Mouse (Mus musculus): ENCODE results near the gene Gon7. TPM values are rescaled to one million over a fixed set of nuclear protein-coding genes. Genes with fewer than 3 reads are reported as not detected.

The Gon7 gene
- total RNA-seq, 2 experiments from 2014 or later: 9.3 to 9.4 TPM

DNA sequence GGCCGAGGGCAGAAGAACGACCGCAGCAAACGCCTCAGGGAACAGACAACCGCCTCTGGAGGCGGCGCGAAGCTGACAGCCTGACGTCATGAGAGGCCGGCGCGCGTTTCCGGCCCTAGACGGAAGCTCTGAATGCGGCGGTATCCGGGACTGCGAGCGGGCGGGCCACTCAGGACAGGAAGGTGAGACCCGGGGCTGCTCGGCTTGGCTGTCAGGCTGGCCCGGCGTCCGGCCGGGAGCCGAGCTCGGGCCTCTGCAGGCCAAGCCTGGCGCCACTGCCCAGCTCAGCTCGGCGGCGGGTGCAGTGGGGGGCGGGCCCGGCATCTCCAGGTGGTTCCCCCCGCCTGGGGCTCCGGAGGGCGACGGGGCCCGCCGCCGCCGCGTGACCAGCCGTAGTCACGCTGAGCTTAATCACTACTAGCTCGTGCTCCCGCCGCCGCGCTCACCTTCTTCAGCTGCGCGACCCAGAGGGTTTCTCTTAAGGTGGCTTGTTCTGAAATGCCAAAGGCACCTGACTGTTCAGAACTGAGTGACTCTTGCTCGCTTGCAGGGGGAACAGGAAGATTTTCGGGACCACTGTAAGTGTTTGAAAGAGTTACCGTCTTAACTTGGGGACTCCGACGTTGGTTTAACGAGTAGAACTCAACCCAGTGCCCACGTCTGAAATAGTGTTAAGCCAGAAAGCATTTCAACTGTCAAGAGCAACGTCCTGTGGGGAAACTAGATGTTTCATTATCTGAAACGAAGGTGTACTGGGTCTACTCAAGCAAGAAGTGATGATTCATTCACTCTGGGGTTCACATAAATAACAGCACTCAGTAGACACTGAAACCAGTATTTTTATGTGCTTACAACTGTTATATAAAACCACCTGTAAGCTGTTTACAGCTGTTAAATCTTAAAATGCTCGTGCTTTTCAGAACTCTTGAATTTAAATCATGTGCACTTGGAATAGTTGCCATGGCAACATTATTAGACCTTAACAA is 13.7 kb downstream of the Gon7 start, which contains the start of the genes Moap1 and Tmem251:
Gene Moap1, minus strand, starts transcription at position 73 of the 986 bp plus-strand sequence.
Gene Tmem251, plus strand, starts transcription at position 174 of the 986 bp plus-strand sequence.
- DNase-seq: peak; percentile 90
- intact Hi-C loops (cut with DNase I): loop anchor here (1.0 to 2.0 kb wide), 2 partner anchors 13 to 321 kb away; partner anchors contain the start of genes Gm28051, Gon7 and Ubr7

DNA sequence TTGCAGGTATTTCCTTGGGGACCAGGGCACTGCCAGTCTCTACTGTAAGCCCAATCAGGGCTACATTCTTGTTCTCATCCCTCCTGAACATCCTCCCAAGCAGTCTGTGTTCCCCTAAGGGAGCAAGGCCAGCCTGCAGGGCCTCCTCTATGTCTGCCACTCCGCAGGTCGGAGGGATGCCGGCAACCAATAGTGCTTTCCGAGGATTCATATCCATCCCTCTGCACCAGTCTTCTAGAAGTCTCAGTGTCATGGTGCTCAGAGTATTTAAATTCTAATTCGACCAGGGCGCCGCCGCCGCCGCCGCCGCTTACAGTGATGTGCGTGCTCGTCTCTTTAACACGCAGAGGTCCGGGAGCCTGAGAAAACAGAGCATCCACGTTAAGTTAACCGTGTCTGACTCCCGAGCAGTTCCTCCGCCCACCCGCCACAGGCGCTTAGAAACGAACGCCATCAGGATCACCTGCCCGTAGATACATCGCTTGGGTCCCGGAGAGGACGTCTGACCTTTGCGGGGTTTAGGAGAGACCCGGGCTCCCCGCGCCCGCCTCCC is 14.5 kb downstream of the Gon7 start:
- intact Hi-C loops (cut with DNase I): loop anchor here (1.0 to 2.0 kb wide), 2 partner anchors 14 to 322 kb away; partner anchors contain the start of genes Gm28051, Gon7 and Ubr7
- no peak for DNase-seq

DNA sequence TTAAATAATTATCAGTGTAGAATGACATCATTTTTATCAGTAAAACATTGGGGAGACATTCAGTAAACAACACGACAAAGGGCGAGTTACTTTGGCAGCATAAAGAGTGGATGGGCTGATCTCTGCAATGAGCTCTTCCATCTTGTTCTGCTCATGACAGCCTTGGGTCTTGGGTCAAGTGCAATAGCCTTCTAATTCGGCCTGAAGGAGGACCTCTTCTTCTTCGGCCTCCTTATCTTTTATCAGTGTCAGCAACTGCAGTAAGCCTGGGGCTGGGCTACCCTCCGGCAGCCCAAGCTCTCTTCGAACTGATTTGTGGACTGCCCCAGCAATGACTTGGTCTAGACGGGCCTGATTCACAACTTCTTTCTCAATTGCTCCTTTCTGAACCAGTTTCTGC is 15.5 kb downstream of the Gon7 start:
- intact Hi-C loops (cut with DNase I): loop anchor here (2.0 kb wide), 1 partner anchor 323 kb away; no protein-coding TSS in a partner anchor
- DNase-seq: no peak

DNA sequence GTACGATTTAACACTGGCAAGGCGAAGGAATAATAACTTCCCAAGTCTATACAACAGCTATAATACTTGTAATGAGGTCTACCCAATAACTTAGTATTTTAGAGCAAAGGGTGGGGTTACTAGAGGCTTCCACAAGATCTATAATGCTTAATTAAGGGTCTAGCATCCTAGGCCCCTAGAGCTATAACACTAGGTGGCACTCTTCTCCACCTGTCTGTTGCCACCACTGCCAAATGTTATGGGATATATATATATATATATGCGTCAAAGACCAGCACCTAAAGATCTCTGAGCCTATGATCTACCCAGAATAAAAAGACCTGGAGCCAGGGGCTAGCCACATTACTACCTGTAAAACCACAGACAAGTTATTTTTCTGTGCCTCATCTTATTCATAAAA is 17.3 kb downstream of the Gon7 start:
- no peak for DNase-seq
- intact Hi-C loops (cut with DNase I): loop anchor here (1.0 kb wide), 1 partner anchor 39 kb away; no protein-coding TSS in a partner anchor

DNA sequence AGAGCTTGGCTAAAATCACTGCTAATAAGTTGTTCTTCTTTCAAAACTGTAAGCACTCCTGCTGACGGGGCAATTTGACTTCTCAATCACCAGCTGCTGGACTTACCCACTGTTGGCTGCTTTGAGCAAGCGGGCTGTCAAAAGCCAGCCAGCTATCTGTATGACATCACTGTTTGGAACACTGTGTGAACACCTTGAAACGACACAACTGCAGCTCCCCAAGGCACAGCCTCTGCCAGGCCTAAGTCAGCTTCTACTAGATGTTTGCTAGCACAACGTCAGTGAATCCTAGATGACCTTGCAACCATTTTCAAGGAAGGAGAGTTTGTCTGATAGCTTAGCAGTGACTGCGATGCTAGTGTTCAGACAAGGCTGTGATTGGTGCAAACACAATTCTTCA is 18.5 kb downstream of the Gon7 start:
- DNase-seq: no peak
- intact Hi-C loops (cut with DNase I): no loop called here

DNA sequence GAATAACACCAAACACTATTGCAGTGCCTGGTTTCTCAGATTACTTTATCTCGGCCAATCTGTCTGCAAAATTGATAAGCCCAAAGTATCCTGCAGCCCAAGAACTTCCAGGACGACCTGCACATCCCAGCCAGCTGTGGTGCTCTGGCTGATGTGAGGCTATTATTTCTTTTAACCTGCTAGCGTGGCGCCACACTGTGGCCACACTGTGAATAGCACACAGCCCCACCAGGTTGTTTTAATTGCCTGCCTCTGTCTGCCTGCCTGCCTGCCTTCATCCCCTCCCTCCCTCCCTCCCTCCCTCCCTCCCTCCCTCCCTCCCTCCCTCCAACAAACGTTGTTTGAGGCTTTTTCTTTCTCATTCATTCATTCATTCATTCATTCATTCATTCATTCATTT is 24.2 kb downstream of the Gon7 start:
- intact Hi-C loops (cut with DNase I): no loop called here
- DNase-seq: peak; percentile 57 to 67

DNA sequence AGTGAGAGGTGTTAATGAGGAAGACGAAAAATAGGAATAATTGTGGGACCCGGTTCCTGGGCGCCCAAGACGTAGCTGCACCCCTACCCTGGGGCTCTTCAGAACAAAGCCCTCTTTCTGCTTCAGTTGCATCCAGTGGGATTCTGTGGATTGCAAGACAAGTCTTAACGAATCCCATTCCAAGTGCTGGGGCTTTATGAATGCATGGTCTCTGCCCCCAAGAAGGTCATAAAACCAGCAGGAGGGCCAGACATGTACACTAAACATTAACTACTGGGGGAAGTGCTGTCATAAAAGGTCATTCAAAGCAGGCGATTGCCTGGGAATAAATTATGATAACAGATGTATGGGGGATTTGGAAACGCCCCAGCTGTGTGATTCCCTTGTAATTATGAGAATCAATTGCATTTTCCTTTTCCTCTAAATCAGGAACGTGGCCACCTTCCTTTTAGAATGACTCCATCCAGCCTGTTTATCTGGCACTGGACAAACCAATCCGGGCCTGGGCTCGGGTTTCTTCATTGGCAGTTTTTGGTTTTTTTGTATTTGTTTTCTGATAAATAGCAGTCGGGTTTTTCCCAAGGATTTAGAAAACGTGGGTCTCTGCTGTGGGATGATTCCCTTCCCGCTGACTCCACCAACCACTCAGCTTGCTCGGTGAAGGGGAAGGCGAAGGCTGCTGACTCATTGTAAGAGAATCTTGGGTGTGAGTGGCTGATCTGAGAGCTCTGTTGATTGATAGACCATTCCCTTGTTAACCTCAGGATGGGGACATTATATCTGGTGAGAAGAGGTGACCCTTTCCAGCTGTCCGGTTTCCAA is 26.6 kb downstream of the Gon7 start:
- intact Hi-C loops (cut with DNase I): no loop called here
- DNase-seq: no peak

DNA sequence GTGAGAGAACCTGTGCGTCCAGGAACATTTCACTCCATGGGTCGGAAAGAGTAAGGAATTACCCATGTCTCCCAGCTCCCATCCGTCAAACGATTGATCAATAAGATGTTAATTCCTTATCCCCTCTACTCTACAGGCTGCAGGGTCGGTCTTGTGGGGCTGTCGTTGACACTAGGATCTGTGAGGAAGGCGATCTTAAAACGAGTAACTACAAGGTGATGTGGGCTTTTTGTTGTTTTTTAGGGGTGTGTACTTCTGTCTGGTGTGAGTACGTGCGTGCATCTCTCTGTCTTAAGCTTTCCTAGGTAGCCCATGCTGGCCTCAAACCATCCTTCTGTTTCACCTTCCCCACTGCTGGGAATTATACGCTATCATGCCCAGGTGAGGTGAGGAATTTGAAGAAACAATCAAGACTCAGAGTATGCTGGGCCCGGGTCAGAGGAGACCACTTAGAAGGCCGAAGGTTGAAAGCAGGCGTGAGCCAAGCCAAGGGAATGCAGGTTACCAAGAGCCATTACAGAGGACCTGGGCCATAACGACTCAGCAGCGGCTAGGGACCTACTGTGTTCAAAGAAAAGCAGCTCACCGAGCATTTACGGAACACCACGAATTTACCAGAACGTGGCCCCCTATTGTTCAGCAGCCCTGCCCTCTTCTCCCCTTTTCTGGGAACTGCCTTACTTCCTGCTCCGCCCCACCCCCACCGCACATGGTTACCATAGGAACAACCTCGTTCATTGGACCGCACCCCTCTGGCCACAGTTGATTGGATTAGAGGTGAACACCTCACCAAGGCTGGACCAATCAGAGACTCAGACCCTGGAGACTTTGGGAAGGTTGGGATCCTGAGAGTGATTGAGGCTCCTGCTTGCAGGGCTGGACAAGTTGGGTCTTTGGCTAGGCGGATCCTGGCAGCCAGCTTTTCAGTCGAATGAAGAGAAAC is 27.5 kb downstream of the Gon7 start:
- intact Hi-C loops (cut with DNase I): loop anchor here (10.0 kb wide), 1 partner anchor 235 kb away; no protein-coding TSS in a partner anchor
- no peak for DNase-seq

DNA sequence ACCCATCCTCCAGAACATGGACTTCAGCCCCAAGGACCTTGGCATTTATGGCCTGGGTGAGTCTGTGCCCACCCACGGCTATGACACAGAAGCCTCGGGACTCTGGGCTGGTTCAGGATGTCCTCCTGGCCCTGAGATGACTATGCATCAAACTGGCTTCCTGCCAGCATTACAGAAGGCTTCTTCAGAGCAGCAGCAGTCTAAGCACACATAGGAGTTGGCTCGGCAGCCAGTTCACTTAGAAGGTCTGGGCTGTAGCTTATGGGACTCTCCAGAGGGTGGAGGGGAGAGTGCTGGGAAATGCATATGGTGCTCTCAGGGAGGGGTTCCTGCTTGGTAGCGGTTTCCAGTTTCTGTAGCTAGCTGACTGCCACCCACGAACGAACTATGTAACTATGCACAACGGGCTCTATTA is 31.8 kb downstream of the Gon7 start:
- intact Hi-C loops (cut with DNase I): loop anchor here (10.0 kb wide), 1 partner anchor 231 kb away; no protein-coding TSS in a partner anchor
- no peak for DNase-seq

DNA sequence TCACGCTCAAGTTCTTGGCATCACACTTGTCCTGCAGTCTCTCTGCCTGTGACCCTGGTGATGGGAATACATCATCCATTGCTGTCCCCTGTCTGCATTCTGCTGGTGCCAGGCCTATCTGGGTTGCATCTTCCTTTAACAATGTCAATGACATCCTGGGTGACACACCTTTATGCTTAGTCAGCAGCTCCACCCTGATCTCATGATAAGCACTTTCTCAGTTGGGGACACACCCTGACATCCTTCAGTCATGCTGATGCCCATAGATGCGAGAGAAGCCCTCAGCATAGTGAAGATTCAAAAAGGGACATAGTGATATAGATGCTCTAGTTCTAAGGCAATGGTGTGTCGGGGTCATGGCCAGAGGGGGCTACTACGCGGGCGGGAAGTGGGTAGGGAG is 32.5 kb downstream of the Gon7 start:
- no peak for DNase-seq
- intact Hi-C loops (cut with DNase I): loop anchor here (10.0 kb wide), 1 partner anchor 230 kb away; no protein-coding TSS in a partner anchor

DNA sequence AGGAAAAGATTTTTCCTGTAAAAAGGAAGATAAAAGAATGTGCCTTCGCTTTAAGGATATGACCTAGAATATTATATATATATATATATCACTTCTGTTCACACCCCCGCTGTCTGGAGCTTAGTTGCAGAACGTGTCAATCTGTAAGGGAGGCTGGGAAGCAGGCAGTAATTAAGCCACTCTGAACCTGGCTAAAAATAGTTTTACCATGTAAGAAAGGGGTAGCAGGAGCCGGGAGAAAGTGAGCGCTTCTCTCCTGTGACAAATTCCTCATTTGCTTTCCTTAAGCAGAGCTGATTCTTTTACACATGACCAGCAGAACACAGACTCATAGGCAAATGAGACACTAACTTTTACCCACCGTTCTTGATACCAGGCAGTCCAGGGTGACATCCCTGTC is 33.7 kb downstream of the Gon7 start:
- no peak for DNase-seq
- intact Hi-C loops (cut with DNase I): loop anchor here (10.0 kb wide), 1 partner anchor 229 kb away; no protein-coding TSS in a partner anchor

DNA sequence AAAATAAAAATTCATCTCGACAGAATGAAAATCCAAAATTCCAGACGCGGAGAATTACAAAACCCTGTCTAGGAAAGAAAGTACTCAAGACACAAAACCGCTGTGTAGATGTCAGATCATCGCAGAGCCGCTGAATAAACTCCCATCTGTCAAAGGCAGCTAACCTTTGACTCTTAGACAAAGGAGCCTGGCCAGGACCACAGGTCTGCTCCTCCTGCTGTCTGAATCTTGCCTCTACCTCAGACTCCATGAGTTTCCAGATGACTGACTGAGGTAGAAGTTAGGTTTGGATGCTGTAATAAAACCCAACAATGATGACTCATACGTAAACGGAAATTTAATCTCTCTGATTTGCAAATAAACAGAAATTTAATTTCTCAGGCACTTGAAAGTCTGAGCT is 34.6 kb downstream of the Gon7 start:
- no peak for DNase-seq
- intact Hi-C loops (cut with DNase I): loop anchor here (10.0 kb wide), 1 partner anchor 228 kb away; no protein-coding TSS in a partner anchor

DNA sequence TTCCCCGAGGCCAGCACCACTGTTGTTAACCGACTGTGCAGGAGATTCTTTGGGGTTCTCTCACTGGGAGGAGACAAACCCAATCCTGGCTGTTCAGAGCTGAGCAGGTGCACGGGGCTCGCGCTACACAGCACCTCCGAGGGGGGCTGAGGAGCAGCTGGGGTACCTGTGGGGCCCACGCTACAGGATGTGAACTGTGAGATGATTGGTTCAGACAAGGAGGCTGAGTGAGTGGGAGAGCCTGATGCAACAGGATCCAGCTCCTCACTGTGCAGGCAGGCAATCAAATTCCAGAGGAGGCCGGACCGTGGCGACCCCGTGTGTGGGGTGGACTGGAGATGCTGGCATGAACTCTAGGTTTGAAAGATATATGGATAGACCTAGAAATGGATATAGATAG is 35.2 kb downstream of the Gon7 start:
- DNase-seq: no peak
- intact Hi-C loops (cut with DNase I): loop anchor here (10.0 kb wide), 1 partner anchor 228 kb away; no protein-coding TSS in a partner anchor

DNA sequence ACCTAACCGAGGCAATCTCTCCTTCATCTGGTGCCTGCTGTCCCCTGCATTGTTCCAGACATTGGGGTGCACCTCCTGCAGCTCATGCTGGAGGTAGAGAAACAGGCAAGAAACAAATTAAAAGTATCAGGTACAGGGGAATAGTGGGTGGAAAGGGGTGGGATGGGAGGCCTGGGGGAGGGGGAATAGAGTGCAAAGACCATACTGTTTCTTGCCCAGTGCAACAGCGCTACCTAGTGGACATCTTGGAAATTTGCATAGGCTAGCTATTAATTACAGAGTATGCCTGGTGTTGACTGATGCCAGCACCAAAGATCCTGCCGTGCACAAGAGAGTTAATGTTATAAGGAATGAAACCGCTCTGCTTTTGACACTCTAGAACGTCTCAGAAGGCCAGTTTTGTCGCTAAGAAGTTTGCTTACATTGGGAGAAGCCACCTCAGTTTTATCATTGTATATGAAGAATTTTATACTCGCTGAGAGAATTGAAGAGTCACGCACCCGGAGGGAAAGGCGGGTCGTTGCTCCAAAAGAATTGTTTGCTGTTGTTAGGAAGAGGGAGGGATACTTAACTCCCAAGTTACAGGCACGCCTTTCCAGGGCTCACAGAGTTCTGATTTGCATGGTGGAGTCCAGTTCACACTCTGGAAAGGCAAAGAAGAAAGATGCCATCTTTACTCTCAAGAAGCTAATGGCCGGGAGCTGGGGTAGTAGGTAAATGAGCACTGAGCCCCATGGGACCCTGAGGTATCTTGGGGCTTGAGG is 37.9 kb downstream of the Gon7 start:
- intact Hi-C loops (cut with DNase I): loop anchor here (1.0 to 10.0 kb wide), 3 partner anchors 140 to 225 kb away; no protein-coding TSS in a partner anchor
- no peak for DNase-seq

DNA sequence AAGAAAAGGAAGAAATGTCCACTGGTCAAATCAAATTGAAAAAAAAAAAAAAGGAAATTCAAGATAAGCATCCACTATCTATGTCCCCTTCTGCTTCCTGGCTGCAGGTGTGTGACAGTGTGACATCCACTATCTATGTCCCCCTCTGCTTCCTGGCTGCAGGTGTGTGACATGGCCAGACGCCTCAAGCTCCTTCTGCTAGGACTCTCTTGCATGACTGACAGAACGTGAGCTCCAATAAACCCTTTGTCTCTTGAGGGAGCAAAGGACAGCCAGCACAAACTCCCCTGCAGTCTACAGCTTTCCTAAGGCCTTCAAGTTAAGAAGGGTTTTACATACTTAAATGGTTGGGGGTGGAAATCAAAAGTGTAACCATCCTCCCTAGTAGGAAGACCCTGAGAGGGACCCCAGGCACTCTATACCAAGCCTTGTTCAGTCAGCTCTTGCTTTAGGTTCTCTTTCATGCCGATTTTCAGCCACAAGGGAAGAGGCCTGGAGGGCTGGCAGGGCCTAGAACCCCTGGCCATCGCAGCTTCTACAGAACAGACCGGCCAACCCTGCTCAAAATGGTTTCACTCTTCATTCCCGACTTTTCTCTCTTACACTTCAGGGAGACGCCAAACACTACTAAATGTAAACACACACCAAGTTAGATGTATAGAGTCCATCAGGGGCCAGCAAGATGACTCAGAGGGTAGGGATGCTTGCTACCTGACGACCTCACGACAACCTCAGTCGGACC is 42.8 kb downstream of the Gon7 start:
- DNase-seq: no peak
- intact Hi-C loops (cut with DNase I): loop anchor here (5.0 kb wide), 1 partner anchor 188 kb away; no protein-coding TSS in a partner anchor

DNA sequence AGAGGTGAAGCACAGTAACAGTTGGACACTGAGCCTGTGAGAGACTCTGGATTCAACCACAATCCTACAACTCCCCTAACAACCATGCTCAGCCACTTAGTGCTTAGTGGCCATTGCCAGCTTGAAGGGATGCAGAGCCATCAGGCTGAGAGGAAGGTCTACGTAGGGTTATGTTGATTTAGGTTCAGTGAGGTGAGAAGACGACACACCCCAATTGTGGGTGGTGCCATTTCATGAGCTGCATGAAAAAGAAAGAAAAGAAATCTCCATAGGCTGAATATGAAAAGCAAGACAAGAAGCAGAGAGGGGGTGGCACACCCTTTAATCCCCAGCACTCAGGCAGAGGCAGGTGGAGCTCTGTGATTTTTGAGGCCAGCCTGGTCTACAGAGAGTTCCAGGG is 43.5 kb downstream of the Gon7 start:
- intact Hi-C loops (cut with DNase I): no loop called here
- no peak for DNase-seq

DNA sequence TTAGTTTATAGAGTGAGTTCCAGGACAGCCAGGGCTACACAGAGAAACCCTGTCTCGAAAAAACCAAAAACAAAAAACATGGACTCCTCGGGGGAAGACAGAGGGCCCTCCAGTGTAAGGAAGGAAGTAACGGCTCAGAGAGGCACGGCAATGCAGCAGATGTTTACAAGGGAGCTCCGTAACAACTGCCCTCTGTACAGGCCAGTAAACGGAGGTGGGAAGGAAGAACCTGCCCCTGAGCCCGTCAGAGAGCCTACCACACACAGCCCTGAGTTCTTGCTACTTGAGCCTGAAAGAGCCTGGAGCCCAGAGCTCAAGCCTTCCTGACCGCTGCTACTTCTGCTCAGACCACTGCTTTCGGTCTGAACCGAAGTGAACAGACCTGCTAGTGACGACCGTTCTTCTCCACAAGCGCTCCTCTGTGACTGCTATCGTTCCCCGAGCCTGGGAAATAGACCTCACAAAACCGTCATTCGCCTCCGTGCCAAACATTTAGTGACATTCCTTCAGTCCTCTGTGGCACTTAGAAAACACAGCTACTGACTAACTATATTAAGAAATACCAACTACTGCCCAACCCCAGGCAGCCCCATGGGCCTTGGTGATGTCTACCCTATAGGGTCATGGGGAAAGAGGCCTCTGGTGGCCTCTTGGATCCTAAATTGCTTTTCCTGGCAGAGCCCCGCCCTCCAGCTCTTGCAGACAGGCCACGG is 44.3 kb downstream of the Gon7 start:
- DNase-seq: no peak
- intact Hi-C loops (cut with DNase I): no loop called here

Data from heart, postnatal 36 days (tissue).